In genomic region chr3:69040105-69040504, GRCm38 (mm10) we compare ENCODE assay signal across 12 mouse cellular contexts. TPM values are rescaled to one million over a fixed set of nuclear protein-coding genes. Genes with fewer than 3 reads are reported as not detected.
DNase-seq lines count a peak whose midpoint lies in the region; ATAC-seq and TF ChIP-seq lines count a peak whose summit lies in the region.
"Had no signal": no experiment of that assay in that cellular context is flagged by ENCODE, and none has a peak within 500 bp of the region (broad histone marks: within the 10 kb centered on the region; RNA-seq: fewer than 3 reads in every experiment).

No protein-coding gene starts in this region.

- no peak overlapping the region for H3K27ac ChIP-seq in heart, embryonic 12.5 days (ENCODE audit: poor library complexity, severe bottlenecking)
- no peak overlapping the region for H3K27ac ChIP-seq in lung, embryonic 14.5 days (ENCODE audit: low read depth)
- H3K27ac ChIP-seq in lung, postnatal 0 days (ENCODE audit: low read length) = no peak overlapping the region
- H3K27ac ChIP-seq in limb, embryonic 14.5 days (replicated peaks; ENCODE audit: low read depth, low read length) = no peak overlapping the region

- 91% methylated on average over 2 of the region's 2 CpGs for WGBS in heart, embryonic 12.5 days
- WGBS in lung, embryonic 14.5 days = 92% methylated on average over 2 of the region's 2 CpGs
- WGBS in lung, postnatal 0 days = 96% methylated on average over 2 of the region's 2 CpGs
- 88% methylated on average over 2 of the region's 2 CpGs for WGBS in limb, embryonic 14.5 days

- no peak for TF ChIP-seq POLR2A in limb, embryonic 14.5 days (IDR thresholded peaks at IDR 0.05; ENCODE audit: borderline replicate concordance, extremely low read depth, insufficient read depth, insufficient read length)

- no peak overlapping the region for H3K4me3 ChIP-seq in heart, embryonic 12.5 days
- no peak overlapping the region for H3K4me3 ChIP-seq in lung, embryonic 14.5 days (ENCODE audit: low read depth, low read length)
- H3K4me3 ChIP-seq in lung, postnatal 0 days (ENCODE audit: low read depth, low read length) = no peak overlapping the region
- H3K4me3 ChIP-seq in limb, embryonic 14.5 days (replicated peaks; ENCODE audit: low read length) = no peak overlapping the region

- no peak for DNase-seq in heart, adult 9 months (ENCODE audit: low spot score in 2 of 2)
- DNase-seq in lung, embryonic 14.5 days = no peak
- DNase-seq in lung, postnatal 0 days (ENCODE audit: low spot score) = no peak
- peak; percentile 42 for DNase-seq in NIH3T3 (ENCODE audit: low read depth)
- DNase-seq in limb, embryonic 14.5 days (ENCODE audit: low spot score) = no peak
- no peak for DNase-seq in right cerebral cortex, adult 18-20 months
- DNase-seq: embryo, embryonic 11 days; right cerebral cortex, postnatal 4 days; thymus, adult 18-20 months had no signal

- no peak for TF ChIP-seq CTCF in lung, embryonic 14.5 days (IDR thresholded peaks at IDR 0.05; ENCODE audit: low read depth)
- TF ChIP-seq CTCF in lung, postnatal 0 days (IDR thresholded peaks at IDR 0.05) = no peak

- H3K27me3 ChIP-seq in heart, embryonic 12.5 days (replicated peaks) = no peaks in the 10 kb centered on the region
- H3K27me3 ChIP-seq in lung, embryonic 14.5 days (ENCODE audit: insufficient read depth, low read length) = no peaks in the 10 kb centered on the region
- no peaks in the 10 kb centered on the region for H3K27me3 ChIP-seq in lung, postnatal 0 days (replicated peaks; ENCODE audit: insufficient read depth, low read length)
- H3K27me3 ChIP-seq in limb, embryonic 14.5 days (ENCODE audit: control insufficient read depth, insufficient read depth, low read length) = no peaks in the 10 kb centered on the region

- H3K4me1 ChIP-seq in heart, embryonic 12.5 days (replicated peaks) = peaks cover 10% of the 10 kb centered on the region
- no peaks in the 10 kb centered on the region for H3K4me1 ChIP-seq in lung, embryonic 14.5 days (ENCODE audit: insufficient read depth)
- H3K4me1 ChIP-seq in lung, postnatal 0 days (ENCODE audit: insufficient read depth, low read depth, low read length) = no peaks in the 10 kb centered on the region
- H3K4me1 ChIP-seq in limb, embryonic 14.5 days (ENCODE audit: control insufficient read depth, insufficient read depth, low read length) = 0 out of 2 replicates have a peak, but pooled peaks cover 6% of the 10 kb centered on the region

- H3K4me2 ChIP-seq in heart, embryonic 12.5 days = peak overlapping the region; percentile 51; the same call in 1 of the 2 replicates
- peak overlapping the region; percentile 54 for H3K4me2 ChIP-seq in lung, embryonic 14.5 days
- no peak overlapping the region for H3K4me2 ChIP-seq in lung, postnatal 0 days (replicated peaks; ENCODE audit: low read depth, low read length)
- H3K4me2 ChIP-seq in limb, embryonic 14.5 days (replicated peaks; ENCODE audit: low read depth, low read length, severe bottlenecking) = 0 out of 2 replicates have a peak overlapping the region, but pooled peaks have one; percentile 13

- H3K9ac ChIP-seq in heart, embryonic 12.5 days = no peak overlapping the region
- H3K9ac ChIP-seq in lung, embryonic 14.5 days = no peak overlapping the region
- no peak overlapping the region for H3K9ac ChIP-seq in lung, postnatal 0 days (replicated peaks; ENCODE audit: low read depth)
- no peak overlapping the region for H3K9ac ChIP-seq in limb, embryonic 14.5 days (ENCODE audit: low read depth, low read length, severe bottlenecking)

- peaks cover 27% of the 10 kb centered on the region for H3K36me3 ChIP-seq in heart, embryonic 12.5 days
- H3K36me3 ChIP-seq in lung, embryonic 14.5 days (ENCODE audit: insufficient read depth) = peaks cover 62% of the 10 kb centered on the region
- H3K36me3 ChIP-seq in lung, postnatal 0 days (ENCODE audit: insufficient read depth, low read length) = 0 out of 2 replicates have a peak, but pooled peaks cover 3% of the 10 kb centered on the region
- peaks cover 22% of the 10 kb centered on the region for H3K36me3 ChIP-seq in limb, embryonic 14.5 days (ENCODE audit: control insufficient read depth, insufficient read depth, low read length)

- no peak for ATAC-seq in heart, embryonic 12.5 days (ENCODE audit: insufficient number of reproducible peaks, low FRiP score)
- no peak for ATAC-seq in lung, embryonic 14.5 days (ENCODE audit: insufficient read depth)
- ATAC-seq in lung, postnatal 0 days = no peak
- no peak for ATAC-seq in limb, embryonic 14.5 days (ENCODE audit: low FRiP score, low read depth)
- no peak for ATAC-seq in cerebellum, adult (ENCODE audit: insufficient number of reproducible peaks, low FRiP score, low TSS enrichment)
- ATAC-seq: activated CD4-positive, CD25-positive, alpha-beta regulatory T cell, adult 4 months had no signal

- no peaks in the 10 kb centered on the region for H3K9me3 ChIP-seq in heart, embryonic 12.5 days (replicated peaks)
- no peaks in the 10 kb centered on the region for H3K9me3 ChIP-seq in lung, embryonic 14.5 days (ENCODE audit: low read depth, low read length)
- no peaks in the 10 kb centered on the region for H3K9me3 ChIP-seq in lung, postnatal 0 days (ENCODE audit: low read length)
- no peaks in the 10 kb centered on the region for H3K9me3 ChIP-seq in limb, embryonic 14.5 days (ENCODE audit: control insufficient read depth, low read length)

- TF ChIP-seq EP300 in lung, postnatal 0 days (IDR thresholded peaks at IDR 0.05) = no peak

RNA-seq across cellular contexts. Expression of gene Trim59, which starts 4.5 kb away (rescaled TPM):
- 100 and 105 TPM in 2 replicates for polyA plus RNA-seq in heart, embryonic 12.5 days (2016; fragmentation: Nextera tagmentation; extraction: Ambion mirVana)
- 146 and 153 TPM in 2 replicates for polyA plus RNA-seq in lung, embryonic 14.5 days (2014; fragmentation: Nextera tagmentation; extraction: Ambion mirVana)
- polyA plus RNA-seq in lung, postnatal 0 days (2015; fragmentation: Nextera tagmentation; extraction: Ambion mirVana) = 11.1 TPM in 2 replicates
- 27.4 and 29.1 TPM in 2 replicates for polyA plus RNA-seq in limb, embryonic 14.5 days (2012; rRNA removed)
- polyA plus RNA-seq in limb, embryonic 14.5 days (2014; fragmentation: Nextera tagmentation; extraction: Ambion mirVana) = 84.6 and 91.9 TPM in 2 replicates

RNA-seq across cellular contexts. Expression of gene Smc4, which starts 35.6 kb away (rescaled TPM):
- 177 TPM in 2 replicates for polyA plus RNA-seq in heart, embryonic 12.5 days (2016; fragmentation: Nextera tagmentation; extraction: Ambion mirVana)
- 211 and 219 TPM in 2 replicates for polyA plus RNA-seq in lung, embryonic 14.5 days (2014; fragmentation: Nextera tagmentation; extraction: Ambion mirVana)
- 74.2 and 86.6 TPM in 2 replicates for polyA plus RNA-seq in lung, postnatal 0 days (2015; fragmentation: Nextera tagmentation; extraction: Ambion mirVana)
- polyA plus RNA-seq in limb, embryonic 14.5 days (2012; rRNA removed) = 23.7 and 46.1 TPM in 2 replicates
- 118 and 130 TPM in 2 replicates for polyA plus RNA-seq in limb, embryonic 14.5 days (2014; fragmentation: Nextera tagmentation; extraction: Ambion mirVana)

RNA-seq across cellular contexts. Expression of gene Ift80, which starts 35.7 kb away (rescaled TPM):
- polyA plus RNA-seq in heart, embryonic 12.5 days (2016; fragmentation: Nextera tagmentation; extraction: Ambion mirVana) = 9.0 and 10.0 TPM in 2 replicates
- 17.6 and 21.4 TPM in 2 replicates for polyA plus RNA-seq in lung, embryonic 14.5 days (2014; fragmentation: Nextera tagmentation; extraction: Ambion mirVana)
- 5.9 and 8.9 TPM in 2 replicates for polyA plus RNA-seq in lung, postnatal 0 days (2015; fragmentation: Nextera tagmentation; extraction: Ambion mirVana)
- polyA plus RNA-seq in limb, embryonic 14.5 days (2012; rRNA removed) = 19.2 and 24.3 TPM in 2 replicates
- polyA plus RNA-seq in limb, embryonic 14.5 days (2014; fragmentation: Nextera tagmentation; extraction: Ambion mirVana) = 16.4 and 18.9 TPM in 2 replicates
